Mouse (Mus musculus) hindbrain, postnatal 0 days (tissue): ENCODE measurements around the gene Slc25a19. TPM values are rescaled to one million over a fixed set of nuclear protein-coding genes. Genes with fewer than 3 reads are reported as not detected.
"Not testable (repeated sequence)": the region's sequence is repeated elsewhere in the genome, so short reads cannot be mapped to it uniquely, and the experiment has no call there.

Experiments
- ATAC-seq: fragments of 200-750 bp; cut with Nextera tagmentation; 2 replicates; pipeline ENCODE4 v1.8.0; 2017; ENCODE audit warnings: mild to moderate bottlenecking, moderate TSS enrichment, moderate library complexity
- DNase-seq: peaks from one replicate; pipeline ENCODE4 v3.0.0-alpha.2; 2015; ENCODE audit warnings: low spot score
- H3K27ac ChIP-seq: fragments of 300-500 bp; sonication (generic); 2 replicates; pipeline ENCODE4 v1.5.1; 2014; ENCODE audit warnings: mild to moderate bottlenecking
- H3K27me3 ChIP-seq: fragments of 300-500 bp; sonication (generic); 2 replicates; pipeline ENCODE4 v1.6.1; 2014; ENCODE audit warnings: low read length, mixed read lengths; ENCODE audit not compliant: insufficient read depth
- H3K36me3 ChIP-seq: fragments of 300-500 bp; sonication (generic); 2 replicates; pipeline ENCODE4 v1.6.1; 2014; ENCODE audit warnings: low read length, mixed read lengths; ENCODE audit not compliant: insufficient read depth
- H3K4me1 ChIP-seq: fragments of 300-500 bp; sonication (generic); 2 replicates; pipeline ENCODE4 v1.6.1; 2014; ENCODE audit warnings: antibody characterized with exemption, low read length, mixed read lengths; ENCODE audit not compliant: insufficient read depth
- H3K4me2 ChIP-seq: fragments of 300-500 bp; sonication (generic); 2 replicates; pipeline ENCODE4 v1.6.1; 2014; ENCODE audit warnings: low read depth, mild to moderate bottlenecking, low read length, moderate library complexity, mixed read lengths
- H3K4me3 ChIP-seq: fragments of 300-500 bp; sonication (generic); 2 replicates; pipeline ENCODE4 v1.5.1; 2014; ENCODE audit warnings: low read length
- H3K9ac ChIP-seq: fragments of 300-500 bp; sonication (generic); replicated peaks from 2 replicates; pipeline ENCODE4 v1.6.1; 2014; ENCODE audit warnings: mild to moderate bottlenecking, low read length, moderate library complexity, mixed read lengths
- H3K9me3 ChIP-seq: fragments of 300-500 bp; sonication (generic); 2 replicates; pipeline ENCODE4 v1.6.1; 2016; ENCODE audit warnings: low read length, mixed read lengths
- CTCF ChIP-seq: IDR thresholded peaks from 2 replicates; pipeline ENCODE4 v1.5.1; 2016; ENCODE audit warnings: antibody characterized with exemption, control low read depth, low read depth
- WGBS: fragments of 180-500 bp; shearing (Covaris S2); extraction: QIAGEN DNeasy Blood & Tissue Kit; methylation state at CpG from one replicate; pipeline ENCODE4 v1.1.7; 2014; 5-methylcytosine and 5-hydroxymethylcytosine counted together
- polyA plus RNA-seq: library from polyadenylated mRNA; unstranded; fragments of >200 nt; fragmentation: Nextera tagmentation; extraction: Ambion mirVana; gene quantifications from 2 replicates; pipeline ENCODE4 v1.2.1, GENCODE M21; 2015
- total RNA-seq: library from RNA; depleted of rRNA; stranded (reverse); fragments of >200 nt; gene quantifications from 2 replicates; pipeline ENCODE4 v1.2.3, GENCODE M21; 2014

Gene Slc25a19
- total and polyA plus RNA-seq, 2 experiments from 2014 or later, result 29.5 to 41.8 TPM

DNA sequence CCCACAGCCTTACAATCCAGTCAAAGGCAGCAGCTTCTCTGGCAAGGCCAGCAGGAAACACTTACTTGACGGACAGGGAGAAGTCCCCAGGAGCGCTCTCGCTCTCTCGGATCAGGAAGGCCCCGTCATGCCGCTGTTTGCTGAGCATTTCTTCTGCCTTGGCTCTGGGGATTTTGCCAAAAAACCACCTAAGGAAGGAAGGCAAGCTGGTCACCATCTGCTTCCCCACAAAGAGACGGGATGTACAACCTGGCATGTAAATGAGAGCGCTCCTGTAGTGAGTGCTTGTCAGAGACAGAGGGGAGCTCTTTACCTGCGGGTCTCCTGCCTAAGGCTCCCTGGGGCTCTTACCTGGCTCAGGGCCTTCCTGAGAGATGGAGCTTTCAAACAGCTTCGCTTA is 21.6 kb upstream of the Slc25a19 start:
- H3K9me3 ChIP-seq, result no peaks in the 10 kb centered on the region
- peaks cover 4% of the 10 kb centered on the region; the same call in 1 of the 2 replicates for H3K36me3 ChIP-seq
- H3K4me3 ChIP-seq, result no peak overlapping the region
- H3K9ac ChIP-seq, result no peak overlapping the region
- no peak for TF ChIP-seq CTCF
- no peak for ATAC-seq
- H3K4me1 ChIP-seq, result no peaks in the 10 kb centered on the region
- H3K4me2 ChIP-seq, result no peak overlapping the region
- H3K27me3 ChIP-seq, result no peaks in the 10 kb centered on the region
- H3K27ac ChIP-seq, result peak overlapping the region; percentile 54; the same call in 1 of the 2 replicates
- peak; percentile 71 for DNase-seq
- WGBS, result 28% methylated on average over 10 of the region's 10 CpGs

- Histone ChIP-seq H3K4me2 (no peak overlapping the region), H3K27ac (no peak overlapping the region), H3K4me1 (no peaks in the 10 kb centered on the region), H3K36me3 (peaks cover 4% of the 10 kb centered on the region; the same call in 1 of the 2 replicates), H3K9me3 (no peaks in the 10 kb centered on the region), H3K27me3 (no peaks in the 10 kb centered on the region), H3K4me3 (no peak overlapping the region), H3K9ac (no peak overlapping the region)
- WGBS, result 54% methylated on average over 6 of the region's 6 CpGs
- ATAC-seq, result no peak
- TF ChIP-seq CTCF, result peak; percentile 79
- DNase-seq, result peak; percentile 87
Observed at GRCm38 (mm10) chr11:115647459-115647858, 19.4 kb upstream of the Slc25a19 start.

DNA sequence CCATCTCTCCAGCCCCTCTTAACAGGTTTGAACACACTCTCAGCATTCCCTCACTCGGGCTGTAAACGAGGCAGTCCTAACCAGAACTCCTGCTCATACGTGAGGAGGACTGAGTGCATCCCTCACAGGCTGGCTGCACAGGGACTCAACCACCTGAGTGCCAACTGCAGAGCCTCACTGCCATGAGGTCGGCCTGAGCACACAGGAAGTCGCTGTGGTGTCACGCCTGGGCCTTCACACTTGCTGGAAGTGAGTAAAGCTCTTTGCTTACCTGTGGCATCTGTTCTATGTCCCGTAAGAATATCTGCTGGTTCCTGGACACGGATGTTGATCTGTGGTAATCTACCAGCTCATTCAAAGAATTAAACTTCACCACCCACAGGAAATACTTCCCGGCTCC is 18.3 kb upstream of the Slc25a19 start:
- H3K4me2 ChIP-seq, result no peak overlapping the region
- ATAC-seq (no peak), DNase-seq (no peak)
- 95% methylated on average over 9 of the region's 9 CpGs for WGBS
- no peaks in the 10 kb centered on the region for H3K4me1 ChIP-seq
- no peaks in the 10 kb centered on the region for H3K27me3 ChIP-seq
- no peak for TF ChIP-seq CTCF
- H3K36me3 ChIP-seq, result peaks cover 4% of the 10 kb centered on the region; the same call in 1 of the 2 replicates
- no peak overlapping the region for H3K4me3 ChIP-seq
- no peak overlapping the region for H3K27ac ChIP-seq
- no peaks in the 10 kb centered on the region for H3K9me3 ChIP-seq
- no peak overlapping the region for H3K9ac ChIP-seq

DNA sequence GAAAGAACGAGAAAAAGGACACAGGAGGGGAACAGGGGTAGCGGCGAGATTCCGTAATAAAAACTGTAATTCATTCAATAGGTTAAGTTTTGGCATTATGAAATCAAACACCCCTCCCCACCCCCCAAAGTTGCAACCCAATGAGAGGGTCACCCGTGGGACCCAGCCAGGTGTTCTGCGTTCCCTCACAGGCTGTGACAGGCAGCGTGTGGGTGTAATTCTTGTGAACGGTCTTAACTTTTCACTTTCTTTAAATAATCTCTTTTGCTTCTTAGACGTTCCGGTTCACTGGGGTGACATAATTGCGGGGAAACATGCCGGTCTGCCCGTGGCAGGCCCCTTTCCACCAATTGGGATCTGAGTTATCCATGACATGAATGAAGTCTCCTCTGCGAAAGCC is 17.4 kb upstream of the Slc25a19 start:
- H3K9ac ChIP-seq, H3K4me3 ChIP-seq, H3K4me1 ChIP-seq, DNase-seq, ATAC-seq, H3K27me3 ChIP-seq, H3K36me3 ChIP-seq, H3K27ac ChIP-seq, H3K4me2 ChIP-seq, H3K9me3 ChIP-seq: not testable (repeated sequence)
- 86% methylated on average over 14 of the region's 14 CpGs for WGBS

GRCm38 (mm10) chr11:115644308-115644707 is 16.2 kb upstream of the Slc25a19 start:
- H3K4me2 ChIP-seq, result no peak overlapping the region
- DNase-seq, result no peak
- TF ChIP-seq CTCF, result no peak
- 94% methylated on average over 13 of the region's 13 CpGs for WGBS
- no peak overlapping the region for H3K27ac ChIP-seq
- H3K9ac ChIP-seq, result no peak overlapping the region
- H3K27me3 ChIP-seq, result no peaks in the 10 kb centered on the region
- H3K36me3 ChIP-seq, result peaks cover 4% of the 10 kb centered on the region; the same call in 1 of the 2 replicates
- no peak overlapping the region for H3K4me3 ChIP-seq
- no peak for ATAC-seq
- H3K9me3 ChIP-seq, result no peaks in the 10 kb centered on the region
- no peaks in the 10 kb centered on the region for H3K4me1 ChIP-seq

DNA sequence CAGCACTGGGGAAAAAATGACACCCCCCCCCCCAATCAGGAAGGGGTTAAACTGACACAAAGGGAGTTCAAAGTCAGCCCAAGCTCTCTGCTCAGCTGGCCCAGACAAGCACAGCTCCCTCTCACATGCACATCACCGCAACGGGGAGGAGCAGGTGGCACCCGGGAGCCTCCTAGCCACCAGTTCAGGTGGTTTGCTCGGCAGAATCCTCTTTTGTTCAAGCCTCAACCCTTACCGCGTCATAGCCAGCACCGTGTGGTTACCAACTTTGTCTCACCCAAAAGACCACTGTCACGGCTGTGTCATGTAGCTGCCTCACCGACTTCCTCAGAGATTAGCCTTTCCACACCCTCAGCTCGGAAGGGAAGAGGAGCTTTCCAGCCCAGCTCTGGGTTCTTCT is 15.2 kb upstream of the Slc25a19 start:
- 78% methylated on average over 10 of the region's 10 CpGs for WGBS

DNA sequence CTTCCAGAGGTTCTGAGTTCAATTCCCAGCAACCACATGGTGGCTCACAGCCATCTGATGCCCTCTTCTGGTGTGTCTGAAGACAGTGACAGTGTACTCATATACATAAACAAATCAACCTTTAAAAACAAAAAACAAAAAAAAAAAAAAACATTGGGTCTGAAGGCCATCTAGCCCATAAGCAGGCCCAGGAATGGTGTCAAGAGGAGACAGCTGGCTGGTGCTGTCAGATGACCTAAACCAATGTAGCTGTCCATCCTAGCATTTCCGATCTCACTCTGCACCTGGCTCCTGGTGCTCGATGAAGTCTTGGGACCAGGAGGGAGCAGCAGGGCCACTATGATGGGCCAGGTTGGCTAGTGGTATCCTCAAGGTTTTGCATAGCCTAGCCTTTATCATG is 14.6 kb upstream of the Slc25a19 start:
- Histone ChIP-seq H3K4me3 (no peak overlapping the region), H3K9ac (no peak overlapping the region), H3K9me3 (no peaks in the 10 kb centered on the region), H3K27me3 (no peaks in the 10 kb centered on the region), H3K27ac (no peak overlapping the region), H3K36me3 (peaks cover 4% of the 10 kb centered on the region; the same call in 1 of the 2 replicates), H3K4me2 (no peak overlapping the region), H3K4me1 (no peaks in the 10 kb centered on the region)
- WGBS, result 100% methylated on average over 2 of the region's 2 CpGs
- TF ChIP-seq CTCF, result no peak
- DNase-seq (no peak), ATAC-seq (no peak)

More for the DNA sequence above, 15.2 kb upstream of the Slc25a19 start:
- Histone ChIP-seq H3K27me3 (no peaks in the 10 kb centered on the region), H3K9me3 (no peaks in the 10 kb centered on the region), H3K4me2 (no peak overlapping the region), H3K27ac (no peak overlapping the region), H3K4me1 (no peaks in the 10 kb centered on the region), H3K9ac (no peak overlapping the region), H3K4me3 (no peak overlapping the region), H3K36me3 (peaks cover 4% of the 10 kb centered on the region; the same call in 1 of the 2 replicates)
- ATAC-seq, result no peak
- no peak for DNase-seq
- no peak for TF ChIP-seq CTCF
